Mouse (Mus musculus): ENCODE measurements around the gene Nrg4. TPM values are rescaled to one million over a fixed set of nuclear protein-coding genes. Genes with fewer than 3 reads are reported as not detected.

The Nrg4 gene
- total RNA-seq, 4 experiments from 2014 or later, result 0.81 to 1.3 (median 0.98) TPM

DNA sequence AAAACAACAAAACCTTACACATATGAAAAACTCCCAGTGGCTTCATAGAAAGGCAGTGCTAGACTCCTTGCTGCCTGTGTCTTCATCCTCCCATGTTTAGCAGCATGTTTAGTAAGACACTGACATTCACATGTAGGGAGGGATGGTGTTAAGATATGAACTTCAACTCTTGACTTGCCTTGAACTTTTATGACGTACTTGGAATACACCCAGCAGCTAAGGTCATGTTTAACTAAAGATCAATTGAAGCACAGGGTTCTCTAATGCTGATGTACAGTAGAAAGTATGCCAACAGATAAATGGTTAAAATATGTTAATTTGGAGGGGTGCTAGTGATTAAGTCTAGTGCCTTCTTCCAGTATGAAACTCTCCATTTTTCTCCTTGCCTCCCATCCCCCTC lies 4.0 kb downstream of the Nrg4 start:
- DNase-seq (ENCODE audit: low spot score in 2 of 2), result no peak

- no peak for DNase-seq (ENCODE audit: low spot score in 2 of 2)
Measured at GRCm38 (mm10) chr9:55313619-55314261, 12.9 kb downstream of the Nrg4 start.

GRCm38 (mm10) chr9:55311560-55311959 lies 15.1 kb downstream of the Nrg4 start:
- DNase-seq (ENCODE audit: low spot score in 2 of 2), result peak in 1 of 2 experiments; percentile 20

GRCm38 (mm10) chr9:55308455-55308854 lies 18.2 kb downstream of the Nrg4 start:
- no peak for DNase-seq (ENCODE audit: low spot score in 2 of 2)

DNA sequence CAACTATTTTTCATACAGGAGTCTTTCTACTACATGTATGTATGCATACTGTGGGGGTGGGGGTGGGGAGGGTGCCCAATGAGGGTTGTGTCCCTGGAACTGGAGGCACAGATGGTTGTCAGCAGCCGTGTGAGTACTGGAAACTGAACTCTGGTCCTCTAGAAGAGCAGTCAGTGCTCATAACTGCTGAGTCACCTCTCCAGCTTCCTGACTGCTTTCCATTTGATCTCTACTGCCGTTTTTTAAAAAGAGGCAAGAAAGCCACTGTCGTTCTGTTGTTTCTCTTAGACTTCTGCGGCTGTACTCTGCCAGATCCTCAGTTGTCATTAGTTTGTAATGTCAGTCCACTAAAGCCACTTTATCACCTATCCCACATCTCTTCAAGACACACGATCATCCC lies 19.1 kb downstream of the Nrg4 start:
- no peak for DNase-seq (ENCODE audit: low spot score in 2 of 2)

GRCm38 (mm10) chr9:55307066-55307465 lies 19.6 kb downstream of the Nrg4 start:
- DNase-seq (ENCODE audit: low spot score in 2 of 2), result no peak

DNA sequence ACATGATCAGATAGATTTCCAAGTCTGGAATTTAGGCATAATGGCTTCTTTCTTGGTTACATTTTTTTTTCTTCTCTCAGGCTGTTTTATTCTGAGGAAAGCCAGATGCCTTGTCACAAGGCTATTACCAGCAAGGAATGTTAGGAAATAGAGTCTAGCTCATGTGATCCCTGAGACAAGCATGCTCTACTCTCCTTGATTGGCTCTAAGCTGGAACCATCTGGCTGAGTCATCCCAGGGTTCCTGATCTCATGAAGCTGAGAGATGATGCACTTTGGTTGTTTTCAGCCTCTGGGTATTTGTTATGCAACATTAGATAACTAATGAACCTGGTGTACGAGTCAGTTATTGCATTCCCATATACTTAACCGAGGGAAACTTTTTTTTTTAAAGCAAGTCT lies 30.4 kb downstream of the Nrg4 start:
- no peak for DNase-seq (ENCODE audit: low spot score in 2 of 2)

- DNase-seq (ENCODE audit: low spot score in 2 of 2), result no peak
Measured at GRCm38 (mm10) chr9:55291966-55292365, 34.7 kb downstream of the Nrg4 start.

GRCm38 (mm10) chr9:55289475-55290198 lies 37.0 kb downstream of the Nrg4 start:
- DNase-seq (ENCODE audit: low spot score in 2 of 2), result no peak

DNA sequence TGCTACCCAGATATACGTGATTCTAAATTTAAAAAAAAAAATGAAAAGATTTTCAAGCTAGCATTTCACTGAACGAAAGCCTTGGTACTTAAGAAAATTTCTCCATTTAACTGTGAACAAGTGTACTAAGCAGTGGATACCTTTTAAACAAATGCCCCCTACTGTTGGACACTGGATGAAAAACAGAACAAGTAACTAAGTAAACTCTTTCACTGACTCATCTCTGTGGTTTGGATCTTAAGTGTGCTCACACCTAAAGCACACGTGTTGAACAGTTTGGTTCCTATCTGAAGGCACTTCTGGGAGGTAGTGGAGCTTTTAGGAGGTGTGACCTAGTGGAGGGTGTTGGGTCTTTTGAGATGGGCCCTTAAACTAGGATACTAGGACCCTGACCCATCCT lies 41.4 kb downstream of the Nrg4 start:
- DNase-seq (ENCODE audit: low spot score in 2 of 2), result no peak

DNA sequence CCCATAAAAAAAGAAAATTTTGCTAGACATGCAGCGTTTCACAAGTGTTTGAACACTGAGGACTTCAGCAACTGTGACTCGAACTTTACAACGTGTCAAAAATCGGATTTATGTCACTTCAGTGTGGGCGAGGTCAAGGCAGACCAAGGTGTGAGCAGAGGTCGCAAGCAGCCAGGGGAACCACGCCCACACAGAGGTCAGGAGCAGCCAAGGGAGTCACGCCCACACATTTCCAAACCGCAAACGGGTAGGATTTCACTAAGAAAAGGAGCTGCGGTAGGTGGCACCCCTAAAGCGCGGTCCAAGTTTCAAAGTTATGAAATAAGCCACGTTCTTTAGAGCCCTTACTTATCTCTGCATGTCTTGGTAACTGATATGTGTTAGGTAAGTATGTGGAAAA lies 43.1 kb downstream of the Nrg4 start:
- no peak for DNase-seq (ENCODE audit: low spot score in 2 of 2)

- DNase-seq (ENCODE audit: low spot score in 2 of 2), result no peak
Measured at GRCm38 (mm10) chr9:55279114-55279825, 47.4 kb downstream of the Nrg4 start.

DNA sequence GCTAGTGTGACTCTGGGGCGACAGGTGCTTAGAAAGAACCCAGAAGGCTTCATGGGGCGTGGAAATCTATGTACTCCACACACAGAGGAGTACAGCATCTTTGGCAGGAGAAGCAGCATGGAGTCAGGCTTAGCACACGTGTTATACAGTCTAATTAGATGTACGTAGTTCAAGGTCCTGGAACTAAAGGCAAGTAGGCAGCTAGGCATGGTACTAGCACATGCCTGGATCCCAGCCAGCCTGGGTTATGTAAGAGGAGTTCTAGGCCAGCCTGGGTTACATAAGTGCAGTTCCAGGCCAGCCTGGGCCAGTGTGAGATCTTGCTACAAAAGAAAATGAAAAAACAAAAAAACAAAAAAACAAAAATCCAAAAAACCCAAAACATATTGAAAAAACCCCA lies 49.1 kb downstream of the Nrg4 start:
- no peak for DNase-seq (ENCODE audit: low spot score in 2 of 2)

DNA sequence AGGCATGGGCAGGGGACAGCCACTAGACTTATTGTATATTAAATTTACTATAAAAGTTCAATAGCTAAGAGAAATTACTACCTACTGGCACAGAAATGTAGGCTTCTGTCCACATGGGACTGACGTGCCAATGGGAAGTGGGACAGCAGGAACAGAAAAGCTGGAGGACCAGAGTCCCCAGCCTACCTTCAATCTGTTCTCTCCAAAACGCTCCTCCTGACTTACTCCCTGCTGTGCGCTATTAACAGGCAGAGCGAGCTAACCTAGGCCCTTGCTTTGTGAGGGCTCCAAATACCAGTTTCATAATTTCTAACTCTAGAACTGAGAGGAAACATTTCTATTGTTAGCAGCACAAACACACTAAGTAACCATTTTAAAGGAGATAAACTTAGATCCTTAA lies 52.7 kb downstream of the Nrg4 start:
- DNase-seq (ENCODE audit: low spot score in 2 of 2), result peak in 1 of 2 experiments; percentile 15

DNA sequence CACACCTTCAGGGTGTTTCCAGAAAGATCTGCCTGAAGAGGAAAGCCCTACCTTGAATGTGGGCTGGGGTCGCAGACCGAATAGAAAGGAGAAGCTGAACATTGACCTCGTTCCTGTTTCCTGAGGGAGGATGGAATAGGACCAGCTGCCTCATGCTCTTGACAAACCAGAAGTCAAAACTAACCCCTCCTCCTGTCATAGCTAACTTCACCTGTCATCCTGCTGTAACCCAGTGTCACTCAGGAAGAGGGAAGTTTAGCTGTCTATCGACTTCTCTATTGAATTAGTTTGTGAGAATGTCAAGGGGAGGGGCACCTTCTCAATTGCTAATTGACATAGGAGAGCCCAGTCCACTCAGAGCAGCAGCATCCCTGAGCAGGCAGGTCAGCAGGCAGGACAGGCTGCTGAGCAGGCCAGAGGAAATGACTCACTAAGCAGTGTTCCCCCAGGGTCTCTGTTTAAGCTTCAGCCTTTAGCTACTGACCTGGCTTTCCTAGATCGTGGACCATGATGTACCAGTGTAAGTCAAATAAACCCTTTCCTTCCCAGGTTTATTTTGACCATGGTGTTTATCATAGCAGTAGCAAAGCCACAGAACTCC lies 54.6 kb downstream of the Nrg4 start:
- no peak for DNase-seq (ENCODE audit: low spot score in 2 of 2)

DNA sequence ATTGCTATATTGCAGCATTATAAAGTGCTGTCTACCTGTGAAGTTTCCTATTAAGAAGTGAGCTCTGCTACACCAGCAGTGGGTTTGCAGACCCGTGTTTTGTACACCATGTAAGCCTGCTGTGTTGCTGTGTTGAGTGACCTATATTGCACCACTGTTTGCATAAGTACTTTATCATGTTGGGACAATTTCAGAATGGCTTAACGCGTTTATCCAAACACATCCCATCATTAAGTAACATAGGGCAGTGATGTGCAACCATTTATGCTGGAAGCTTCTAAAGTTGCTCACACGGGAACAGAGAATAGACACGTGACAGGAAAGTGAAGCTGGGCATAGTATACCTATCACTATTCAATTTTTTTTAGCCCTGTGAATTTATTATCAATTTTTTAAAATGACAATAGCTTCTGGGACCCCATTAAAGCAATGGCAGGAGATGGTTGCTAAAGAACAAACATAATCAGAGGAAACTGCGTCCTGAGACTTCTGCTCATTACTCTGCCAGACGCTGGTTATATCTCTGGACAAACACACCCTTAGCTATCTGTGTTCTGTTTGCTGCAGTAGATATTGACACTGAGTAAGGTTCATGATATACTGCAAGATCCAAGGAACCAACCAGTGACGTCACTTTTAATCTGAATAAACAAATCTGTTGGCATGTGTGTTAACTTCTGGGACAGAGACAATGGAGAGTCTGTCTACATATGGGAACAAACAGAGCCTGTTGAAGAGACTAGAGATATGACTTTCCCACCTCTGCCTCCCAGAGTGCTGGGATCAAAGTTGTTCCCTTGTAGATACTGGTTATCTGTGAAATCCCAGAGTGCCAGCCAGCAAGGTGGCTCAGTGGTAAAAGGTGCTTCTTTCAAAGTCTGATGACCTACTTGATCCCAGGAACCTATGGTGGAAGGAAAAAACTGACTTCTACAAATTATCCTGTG lies 62.0 kb downstream of the Nrg4 start:
- DNase-seq (ENCODE audit: low spot score in 2 of 2), result no peak

GRCm38 (mm10) chr9:55259741-55260140 lies 66.9 kb downstream of the Nrg4 start:
- DNase-seq (ENCODE audit: low spot score in 2 of 2), result no peak

GRCm38 (mm10) chr9:55257105-55257504 lies 69.5 kb downstream of the Nrg4 start:
- DNase-seq (ENCODE audit: low spot score in 2 of 2), result no peak

DNA sequence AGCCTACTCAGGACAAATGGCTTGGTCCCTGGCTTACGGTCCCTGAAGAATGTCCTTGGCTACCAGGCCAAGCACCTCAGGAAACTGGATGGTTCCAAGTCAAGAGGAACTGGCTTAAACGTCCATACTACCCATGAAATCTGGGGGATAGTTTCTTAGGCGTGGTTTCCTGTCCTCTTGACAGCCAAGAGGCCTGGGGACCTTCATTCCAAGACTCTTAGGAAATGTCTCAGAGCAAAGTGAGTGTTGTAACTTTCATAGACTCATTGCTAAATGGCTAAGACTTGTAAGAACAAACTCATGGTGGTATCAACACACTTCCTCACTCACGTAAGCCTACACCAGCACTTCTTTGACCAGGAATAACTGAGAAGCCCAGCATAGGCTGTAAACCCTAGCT lies 71.0 kb downstream of the Nrg4 start:
- DNase-seq (ENCODE audit: low spot score in 2 of 2), result no peak

DNA sequence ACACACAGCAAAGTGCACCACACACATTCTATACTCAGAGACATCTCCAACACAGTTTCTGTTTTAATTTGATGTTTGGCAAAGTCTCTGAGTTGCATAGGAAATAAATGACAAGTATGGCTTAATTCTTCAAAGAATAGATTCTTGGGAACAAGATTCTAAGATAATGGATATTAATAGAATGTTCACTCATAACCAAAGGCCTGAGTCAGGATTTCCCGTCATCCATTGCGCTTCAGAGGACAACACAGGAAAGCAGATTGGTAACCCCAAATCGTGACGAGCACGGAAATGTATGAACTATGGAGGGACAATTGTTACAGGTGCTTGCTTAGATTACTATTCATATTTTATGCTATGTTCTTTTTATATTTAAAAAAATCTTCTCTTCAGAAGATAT lies 71.6 kb downstream of the Nrg4 start:
- no peak for DNase-seq (ENCODE audit: low spot score in 2 of 2)

DNA sequence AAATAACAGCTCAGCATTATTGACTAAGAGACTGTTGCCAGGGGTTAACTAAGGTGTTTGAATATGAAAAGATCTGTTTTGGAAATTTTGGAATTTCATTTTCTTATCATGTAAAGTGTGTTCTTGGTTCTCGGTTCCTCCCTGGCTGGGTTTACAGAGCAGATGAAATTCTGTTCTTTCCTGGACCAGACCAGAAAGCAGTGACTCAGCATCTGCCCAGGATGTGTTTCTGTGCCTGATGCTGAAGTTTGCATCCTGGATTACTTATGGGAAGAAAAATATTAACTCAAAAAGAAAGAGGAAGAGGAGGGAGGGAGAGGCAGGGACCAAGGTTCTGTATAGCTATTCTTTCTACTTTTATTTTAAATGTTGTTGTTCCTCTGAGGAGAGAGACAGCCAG lies 72.8 kb downstream of the Nrg4 start:
- DNase-seq (ENCODE audit: low spot score in 2 of 2), result no peak

Measured in left cerebral cortex, adult 8-10 months (tissue).